Mouse (Mus musculus): ENCODE measurements around the gene Krtdap. TPM values are rescaled to one million over a fixed set of nuclear protein-coding genes. Genes with fewer than 3 reads are reported as not detected.
A peak's percentile ranks its signal among the peaks of the same experiment; 100 is the strongest.
"Not testable (repeated sequence)": the region's sequence is repeated elsewhere in the genome, so short reads cannot be mapped to it uniquely, and the experiment has no call there.

Gene Krtdap
- 0.85 TPM in 1 of 2 replicates, not detected in the other for polyA plus RNA-seq (2015; fragmentation: Nextera tagmentation; extraction: Ambion mirVana)

- H3K27me3 ChIP-seq, result no peaks in the 10 kb centered on the region
- no peak within 1 kb of the TSS for H3K4me2 ChIP-seq
- WGBS, result 59% methylated on average over 15 of the region's 15 CpGs
- H3K27ac ChIP-seq (replicated peaks), result peak within 1 kb of the TSS; percentile 90; the same call in 1 of the 2 replicates
- H3K36me3 ChIP-seq, result no peaks in the 10 kb centered on the region
- H3K4me3 ChIP-seq, result no peak within 1 kb of the TSS
- H3K9ac ChIP-seq, result no peak within 1 kb of the TSS
- no peak for ATAC-seq (ENCODE audit: low read depth)
- H3K9me3 ChIP-seq, result no peaks in the 10 kb centered on the region
- peaks cover 17% of the 10 kb centered on the region for H3K4me1 ChIP-seq (replicated peaks)
Measured at GRCm38 (mm10) chr7:30787377-30788022, at the start of gene Krtdap. Gene Krtdap (plus strand): TSS chr7:30787896.

DNA sequence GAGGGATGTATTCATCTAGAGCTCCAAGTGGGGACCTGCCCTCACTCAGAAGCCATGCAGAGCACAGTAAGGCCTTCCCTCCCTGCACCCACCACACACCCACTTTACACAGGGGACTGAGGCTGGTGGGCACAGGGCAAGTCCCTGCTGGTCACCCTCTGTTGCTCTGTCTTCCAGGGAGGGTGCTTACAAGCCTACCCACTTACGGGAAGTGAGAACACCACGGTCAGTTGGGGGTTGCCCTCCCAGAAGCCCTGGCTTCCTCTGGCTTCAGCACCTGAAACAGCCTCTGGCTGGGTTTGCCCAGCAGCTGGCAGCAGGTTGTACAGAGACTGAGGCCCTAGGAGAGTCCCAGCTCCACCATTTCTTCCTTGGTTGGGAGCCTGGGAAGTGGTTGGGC, 45.1 kb upstream of the Krtdap start:
- H3K4me3 ChIP-seq; H3K4me1 ChIP-seq (replicated peaks); ATAC-seq (ENCODE audit: low read depth); H3K4me2 ChIP-seq; H3K9ac ChIP-seq; H3K9me3 ChIP-seq; H3K27ac ChIP-seq (replicated peaks); H3K27me3 ChIP-seq: not testable (repeated sequence)
- 86% methylated on average over 2 of the region's 2 CpGs for WGBS
- peaks cover 30% of the 10 kb centered on the region for H3K36me3 ChIP-seq

DNA sequence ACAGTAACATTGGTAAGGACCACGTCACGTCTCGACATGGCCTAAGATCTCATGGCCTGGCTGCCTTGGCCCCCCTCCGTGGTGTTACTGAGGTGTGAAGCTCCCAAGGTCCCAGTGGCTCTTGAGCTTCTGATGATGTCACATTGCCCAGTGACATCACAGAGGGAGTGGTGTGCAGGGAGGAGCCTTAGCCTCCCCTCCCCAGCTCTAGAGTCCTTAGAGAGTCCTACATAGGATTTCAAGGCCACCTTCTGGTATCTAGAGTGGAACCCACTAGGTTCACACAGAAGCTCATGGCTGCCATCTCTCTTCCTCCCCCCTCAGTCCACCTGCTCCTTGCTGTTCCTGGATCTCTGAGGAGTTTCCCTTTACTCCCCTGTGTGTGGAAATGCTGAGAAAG, 44.1 kb upstream of the Krtdap start, which contains the start of gene Gapdhs:
Gapdhs (minus strand) TSS at position 65 of the 400 bp plus-strand sequence.
- H3K27me3 ChIP-seq; H3K9ac ChIP-seq; H3K4me3 ChIP-seq; H3K4me1 ChIP-seq (replicated peaks); H3K9me3 ChIP-seq; H3K27ac ChIP-seq (replicated peaks); H3K4me2 ChIP-seq; ATAC-seq (ENCODE audit: low read depth): not testable (repeated sequence)
- WGBS, result 82% methylated on average over 4 of the region's 4 CpGs
- peaks cover 26% of the 10 kb centered on the region for H3K36me3 ChIP-seq

DNA sequence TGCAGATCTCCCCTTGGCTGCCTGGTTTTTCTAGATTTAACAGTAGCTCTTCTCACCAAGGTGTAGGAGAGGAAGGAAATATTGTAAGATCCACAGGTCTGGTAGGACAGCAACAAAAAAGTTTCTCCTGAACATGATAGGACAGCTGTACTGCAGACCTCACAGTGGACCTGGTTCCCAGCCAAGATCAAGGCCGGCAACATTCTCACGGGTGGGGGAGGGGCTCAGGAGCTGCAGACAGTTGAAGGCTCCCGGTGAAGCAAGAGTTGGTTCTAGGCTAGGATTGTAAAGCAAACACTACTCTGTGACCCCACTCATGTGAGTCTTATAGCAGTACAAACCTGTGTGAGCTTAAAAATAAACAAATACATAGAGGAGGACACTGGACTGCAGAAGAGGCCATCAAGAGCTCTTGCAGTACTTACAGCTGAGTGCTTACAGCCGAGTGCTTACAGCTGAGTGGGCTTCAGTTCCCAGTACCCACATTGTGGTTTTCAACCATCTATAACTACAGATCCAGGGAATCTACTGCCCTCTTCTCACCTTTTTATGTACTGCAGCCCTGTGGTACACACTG, 43.6 kb upstream of the Krtdap start:
- Histone ChIP-seq H3K4me1 (replicated peaks) (peaks cover 7% of the 10 kb centered on the region; the same call in 1 of the 2 replicates), H3K27ac (replicated peaks) (no peak overlapping the region), H3K4me2 (no peak overlapping the region), H3K36me3 (peaks cover 26% of the 10 kb centered on the region), H3K27me3 (no peaks in the 10 kb centered on the region), H3K9ac (no peak overlapping the region), H3K9me3 (no peaks in the 10 kb centered on the region), H3K4me3 (no peak overlapping the region)
- 49% methylated on average over 4 of the region's 4 CpGs for WGBS
- no peak for ATAC-seq (ENCODE audit: low read depth)

DNA sequence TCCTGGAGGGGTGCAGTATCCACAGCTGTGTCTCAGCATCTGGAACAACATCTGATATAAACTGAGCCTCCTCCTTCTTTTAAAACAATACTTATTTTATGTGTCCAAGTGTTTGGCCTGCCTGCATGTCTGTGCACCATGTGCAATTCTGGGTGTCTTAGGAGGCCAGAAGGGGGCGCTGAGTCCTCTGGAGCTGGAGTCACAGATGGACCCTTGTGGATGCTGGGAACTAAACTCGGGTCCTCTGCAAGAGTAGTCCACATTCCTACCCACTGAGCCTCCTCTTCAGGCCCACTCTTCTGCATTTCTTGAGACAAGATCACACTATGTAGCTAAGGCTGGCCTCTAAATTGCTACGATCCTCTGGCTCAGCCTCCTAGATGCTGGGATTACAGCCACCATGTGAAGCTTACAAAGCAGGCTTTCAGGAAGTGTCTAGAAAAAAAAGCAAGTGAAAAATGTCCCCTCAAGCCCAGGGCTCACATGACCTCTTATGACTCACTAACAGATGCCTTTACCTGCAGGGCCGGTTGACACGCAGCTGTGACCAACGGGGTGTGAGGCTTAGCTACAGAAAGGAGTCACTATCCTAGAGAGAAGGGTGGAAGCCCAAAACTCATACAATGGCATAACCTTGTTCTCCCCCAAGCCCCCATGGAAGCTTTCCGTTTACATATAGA, 40.0 kb upstream of the Krtdap start:
- Histone ChIP-seq H3K4me1 (replicated peaks) (peaks cover 7% of the 10 kb centered on the region; the same call in 1 of the 2 replicates), H3K9ac (no peak overlapping the region), H3K36me3 (peaks cover 11% of the 10 kb centered on the region), H3K4me2 (no peak overlapping the region), H3K4me3 (no peak overlapping the region), H3K27me3 (no peaks in the 10 kb centered on the region), H3K27ac (replicated peaks) (no peak overlapping the region), H3K9me3 (no peaks in the 10 kb centered on the region)
- no peak for ATAC-seq (ENCODE audit: low read depth)
- 86% methylated on average over 7 of the region's 7 CpGs for WGBS

GRCm38 (mm10) chr7:30749824-30750606, 37.7 kb upstream of the Krtdap start:
- Histone ChIP-seq H3K4me3 (no peak overlapping the region), H3K4me1 (replicated peaks) (no peaks in the 10 kb centered on the region), H3K27ac (replicated peaks) (no peak overlapping the region), H3K9me3 (peaks cover 5% of the 10 kb centered on the region; the same call in 1 of the 2 replicates), H3K4me2 (no peak overlapping the region), H3K27me3 (no peaks in the 10 kb centered on the region), H3K9ac (no peak overlapping the region), H3K36me3 (peaks cover 29% of the 10 kb centered on the region)
- WGBS, result 90% methylated on average over 13 of the region's 13 CpGs
- ATAC-seq (ENCODE audit: low read depth), result no peak; the same call in 1 of the 2 replicates

GRCm38 (mm10) chr7:30751086-30751669, 36.5 kb upstream of the Krtdap start, which contains the start of gene Sbsn:
Gene Sbsn (plus strand): TSS chr7:30751471.
- H3K27me3 ChIP-seq, result no peaks in the 10 kb centered on the region
- no peak for ATAC-seq (ENCODE audit: low read depth)
- WGBS, result 62% methylated on average over 5 of the region's 5 CpGs

GRCm38 (mm10) chr7:30757001-30757400, 30.7 kb upstream of the Krtdap start:
- Histone ChIP-seq H3K4me1 (replicated peaks) (no peaks in the 10 kb centered on the region), H3K9ac (no peak overlapping the region), H3K4me2 (no peak overlapping the region), H3K27me3 (no peaks in the 10 kb centered on the region), H3K27ac (replicated peaks) (no peak overlapping the region), H3K4me3 (no peak overlapping the region), H3K36me3 (peaks cover 37% of the 10 kb centered on the region), H3K9me3 (peaks cover 6% of the 10 kb centered on the region; the same call in 1 of the 2 replicates)
- no peak for ATAC-seq (ENCODE audit: low read depth)
- 58% methylated on average over 3 of the region's 3 CpGs for WGBS

More at GRCm38 (mm10) chr7:30751086-30751669, 36.5 kb upstream of the Krtdap start, which contains the start of gene Sbsn:
- Histone ChIP-seq H3K9ac (no peak within 1 kb of the TSS), H3K36me3 (peaks cover 41% of the 10 kb centered on the region), H3K9me3 (peaks cover 6% of the 10 kb centered on the region; the same call in 1 of the 2 replicates), H3K27ac (replicated peaks) (no peak within 1 kb of the TSS), H3K4me2 (no peak within 1 kb of the TSS), H3K4me3 (no peak within 1 kb of the TSS), H3K4me1 (replicated peaks) (no peaks in the 10 kb centered on the region)

DNA sequence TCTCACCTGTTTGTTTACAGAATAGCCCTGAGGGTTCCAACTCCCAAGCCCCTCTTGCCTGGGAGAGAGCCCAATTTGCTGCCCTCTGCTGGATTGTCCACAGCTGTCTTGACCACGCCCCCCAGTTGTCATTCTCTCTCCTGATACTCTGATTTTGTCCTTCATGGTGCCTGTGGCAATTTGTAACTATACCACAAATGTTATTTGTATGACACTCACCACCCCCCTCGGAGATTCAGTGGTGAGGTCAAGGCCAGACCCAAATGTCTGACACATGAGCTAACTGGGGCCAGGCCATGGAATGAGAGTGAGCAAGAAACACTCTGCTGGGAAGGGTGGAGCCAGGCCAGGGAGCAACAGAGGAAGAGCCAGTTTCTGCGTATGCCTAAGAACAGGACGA, 28.8 kb upstream of the Krtdap start:
- Histone ChIP-seq H3K4me1 (replicated peaks) (no peaks in the 10 kb centered on the region), H3K36me3 (peaks cover 29% of the 10 kb centered on the region), H3K27me3 (0 out of 2 replicates have a peak, but pooled peaks cover 2% of the 10 kb centered on the region), H3K9ac (no peak overlapping the region), H3K9me3 (peaks cover 6% of the 10 kb centered on the region; the same call in 1 of the 2 replicates), H3K4me3 (no peak overlapping the region), H3K27ac (replicated peaks) (no peak overlapping the region), H3K4me2 (no peak overlapping the region)
- 0 out of 2 replicates have a peak, but pooled peaks have one; percentile 32 for ATAC-seq (ENCODE audit: low read depth)
- 43% methylated on average over 4 of the region's 4 CpGs for WGBS

GRCm38 (mm10) chr7:30761769-30762352, 25.8 kb upstream of the Krtdap start:
- H3K4me1 ChIP-seq (replicated peaks), result no peaks in the 10 kb centered on the region
- ATAC-seq (ENCODE audit: low read depth), result no peak
- H3K9me3 ChIP-seq, result no peaks in the 10 kb centered on the region
- H3K4me3 ChIP-seq, result no peak overlapping the region
- H3K27ac ChIP-seq (replicated peaks), result no peak overlapping the region
- H3K27me3 ChIP-seq, result 0 out of 2 replicates have a peak, but pooled peaks cover 2% of the 10 kb centered on the region
- H3K4me2 ChIP-seq, result no peak overlapping the region
- no peak overlapping the region for H3K9ac ChIP-seq
- H3K36me3 ChIP-seq, result peaks cover under 1% of the 10 kb centered on the region; the same call in 1 of the 2 replicates
- WGBS, result 75% methylated on average over 4 of the region's 4 CpGs

- no peaks in the 10 kb centered on the region for H3K36me3 ChIP-seq
- no peak within 1 kb of the TSS for H3K4me2 ChIP-seq
- no peaks in the 10 kb centered on the region for H3K4me1 ChIP-seq (replicated peaks)
- H3K27me3 ChIP-seq, result peaks cover 2% of the 10 kb centered on the region; the same call in 1 of the 2 replicates
- 34% methylated on average over 5 of the region's 5 CpGs for WGBS
- H3K4me3 ChIP-seq, result no peak within 1 kb of the TSS
- H3K9me3 ChIP-seq, result no peaks in the 10 kb centered on the region
- H3K9ac ChIP-seq, result no peak within 1 kb of the TSS
- no peak within 1 kb of the TSS for H3K27ac ChIP-seq (replicated peaks)
- no peak for ATAC-seq (ENCODE audit: low read depth)
Measured at GRCm38 (mm10) chr7:30763456-30763855, 24.2 kb upstream of the Krtdap start, which contains the start of gene Dmkn. Gene Dmkn (plus strand): TSS chr7:30763756.
